Mouse (Mus musculus) kidney, postnatal 4 days (tissue): ENCODE data around the gene Lrrn2.

Experiments
- DNase-seq, 2 experiments: peaks; one replicate each; pipeline ENCODE4 v3.0.0; 2021; ENCODE audit warnings: mixed read lengths in 2 of 2

Lrrn2 gene

GRCm38 (mm10) chr1:132886626-132887025 lies 6.6 kb downstream of the Lrrn2 start:
- no peak for DNase-seq

DNA sequence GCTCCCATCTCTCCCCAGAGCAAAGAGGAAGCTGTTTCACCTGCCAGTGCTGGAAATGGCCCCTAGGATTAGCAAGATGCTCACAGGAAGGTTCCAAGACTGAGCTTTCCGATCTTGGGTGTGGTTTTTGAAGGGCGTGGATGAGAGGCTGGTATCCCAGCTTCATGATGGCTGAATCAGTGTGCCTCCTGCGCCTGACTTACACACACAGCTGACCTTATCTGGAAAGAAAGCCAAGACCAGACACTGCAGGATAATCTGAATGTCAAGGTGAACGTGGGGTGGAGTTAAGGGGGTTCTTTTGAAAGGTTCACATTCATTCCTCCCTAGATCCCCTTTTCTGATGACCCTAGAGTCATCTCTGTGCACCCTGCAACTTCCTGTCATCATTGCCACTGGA lies 8.7 kb downstream of the Lrrn2 start:
- DNase-seq, result no peak

DNA sequence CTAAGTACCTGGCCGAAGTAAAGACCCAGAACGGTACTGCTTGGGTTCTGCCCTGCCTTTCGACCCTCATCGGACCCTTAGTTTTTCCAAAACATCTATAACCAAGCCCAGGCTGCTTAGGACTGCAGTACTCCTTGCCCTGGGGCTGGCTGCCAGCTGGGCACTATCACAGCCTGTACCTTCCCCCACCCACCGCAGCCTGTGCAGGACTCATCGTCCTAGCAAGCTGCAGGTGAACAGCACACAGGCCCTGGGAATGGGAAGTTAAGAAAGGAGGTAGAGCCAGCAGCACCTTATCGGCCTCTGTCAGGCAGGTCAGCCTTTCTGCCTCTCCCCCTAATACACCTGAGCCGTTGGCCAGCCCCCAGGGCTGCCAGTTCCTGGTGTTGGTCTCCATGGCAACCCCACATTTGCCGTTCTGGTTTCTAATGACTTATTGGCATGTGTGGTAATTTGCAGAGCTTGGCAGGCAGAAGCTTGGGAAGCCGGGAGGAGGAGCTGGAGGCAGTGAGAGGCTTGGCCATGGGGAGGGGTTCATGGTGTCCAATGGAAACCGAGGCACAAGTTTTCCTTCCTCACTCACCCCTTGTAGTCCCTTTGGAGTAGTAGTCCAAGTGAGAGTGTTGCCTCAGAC lies 10.2 kb downstream of the Lrrn2 start:
- no peak for DNase-seq

GRCm38 (mm10) chr1:132892065-132892464 lies 12.0 kb downstream of the Lrrn2 start:
- DNase-seq, result no peak

DNA sequence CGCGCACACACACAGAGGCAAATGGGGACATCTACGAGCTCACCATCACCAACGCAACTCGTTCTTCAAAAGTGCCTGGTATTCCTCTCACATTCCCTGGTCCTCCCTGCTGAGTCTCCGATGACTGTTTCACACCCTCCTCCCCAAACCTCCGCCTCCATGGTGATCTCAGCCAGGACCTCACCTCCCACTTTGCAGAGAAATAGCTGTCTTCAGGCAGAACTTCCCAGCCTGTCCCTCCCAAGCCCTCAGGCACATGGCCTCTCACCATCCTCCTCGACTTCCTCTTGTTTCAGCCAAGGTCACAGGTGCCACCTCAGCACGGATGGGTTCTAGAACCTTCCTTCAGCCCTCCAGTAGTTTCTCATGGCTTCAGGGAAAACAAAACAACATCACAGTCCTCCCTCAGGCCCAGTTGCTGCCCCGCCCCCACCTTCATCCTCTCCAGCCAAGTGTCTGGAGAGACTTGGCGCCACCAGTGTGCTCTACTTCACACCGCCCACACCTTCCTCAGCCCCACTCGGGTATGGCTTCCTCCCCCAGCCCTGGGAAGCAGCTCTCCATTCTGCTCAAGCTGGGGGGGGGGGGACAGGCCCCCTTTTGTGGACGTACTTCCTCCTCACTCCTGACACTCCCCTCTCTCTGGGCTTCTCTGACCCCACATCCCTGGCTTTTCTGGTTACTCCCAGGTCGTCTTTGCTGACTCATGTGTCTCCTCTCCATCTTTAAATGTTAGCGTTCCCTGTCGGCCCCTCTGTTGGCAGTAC lies 13.4 kb downstream of the Lrrn2 start:
- peak; percentile 48 to 51 for DNase-seq

- no peak for DNase-seq
Observed at GRCm38 (mm10) chr1:132899029-132899428, 19.0 kb downstream of the Lrrn2 start.

DNA sequence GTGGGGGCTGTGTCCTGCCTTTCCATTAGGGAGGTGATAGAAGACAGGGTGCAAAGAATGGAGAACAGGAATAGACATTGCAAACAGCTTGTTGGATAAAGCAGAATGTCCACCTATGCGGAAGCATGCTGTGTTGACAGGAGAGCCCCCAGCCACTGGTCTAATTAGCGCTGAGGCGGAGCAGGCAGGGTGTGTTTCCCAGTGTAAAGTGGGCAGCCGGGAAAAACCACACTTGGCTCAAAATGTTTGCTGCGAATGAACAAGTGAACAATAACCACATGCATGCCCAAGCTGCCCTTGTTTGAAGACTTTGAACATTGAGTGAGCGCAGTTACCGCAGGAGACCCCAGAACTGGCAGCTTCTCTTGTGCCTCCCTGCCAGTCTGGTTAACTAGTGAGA lies 19.6 kb downstream of the Lrrn2 start:
- no peak for DNase-seq

DNA sequence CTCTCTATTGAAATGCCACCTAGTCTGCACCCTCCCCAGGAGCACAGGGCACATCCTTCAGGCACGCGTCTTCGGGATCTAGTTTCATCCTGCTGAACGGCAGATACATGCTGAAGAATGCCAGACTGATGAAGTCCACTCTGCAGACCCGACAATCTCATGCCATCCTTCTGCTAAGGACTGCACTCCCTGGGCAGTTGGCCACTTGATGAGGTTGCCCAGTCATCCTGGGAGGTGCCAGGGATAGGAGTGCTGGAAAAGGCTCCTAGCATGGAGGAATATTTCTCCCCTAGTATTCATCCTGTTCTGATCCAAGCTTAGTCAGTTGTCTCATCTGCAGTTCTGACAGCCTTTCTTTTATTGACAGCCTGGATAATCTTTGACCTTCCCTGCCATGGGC lies 20.9 kb downstream of the Lrrn2 start:
- DNase-seq, result no peak

DNA sequence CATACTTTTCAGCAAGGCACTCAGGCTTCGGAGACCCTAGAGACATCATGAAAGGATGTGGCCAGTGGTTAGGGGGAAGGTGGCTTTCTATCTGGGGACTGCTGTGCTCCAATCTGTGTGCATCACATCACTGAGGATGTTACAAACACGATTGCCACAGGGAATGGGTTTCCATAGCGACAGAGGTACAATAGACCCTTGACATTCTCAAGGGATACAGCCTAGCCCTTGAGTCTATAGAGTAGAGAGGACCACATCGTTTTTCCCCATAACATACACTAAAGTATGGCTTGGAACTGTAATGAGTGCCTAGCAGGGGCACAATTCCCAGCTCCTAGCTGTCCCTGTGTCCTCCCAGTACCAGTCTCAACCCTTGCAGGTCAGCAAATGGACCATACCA lies 23.4 kb downstream of the Lrrn2 start:
- no peak for DNase-seq

GRCm38 (mm10) chr1:132909090-132909489 lies 29.0 kb downstream of the Lrrn2 start:
- DNase-seq, result no peak

GRCm38 (mm10) chr1:132909951-132910350 lies 29.9 kb downstream of the Lrrn2 start:
- DNase-seq, result no peak

GRCm38 (mm10) chr1:132910414-132911041 lies 30.5 kb downstream of the Lrrn2 start:
- DNase-seq, result no peak

DNA sequence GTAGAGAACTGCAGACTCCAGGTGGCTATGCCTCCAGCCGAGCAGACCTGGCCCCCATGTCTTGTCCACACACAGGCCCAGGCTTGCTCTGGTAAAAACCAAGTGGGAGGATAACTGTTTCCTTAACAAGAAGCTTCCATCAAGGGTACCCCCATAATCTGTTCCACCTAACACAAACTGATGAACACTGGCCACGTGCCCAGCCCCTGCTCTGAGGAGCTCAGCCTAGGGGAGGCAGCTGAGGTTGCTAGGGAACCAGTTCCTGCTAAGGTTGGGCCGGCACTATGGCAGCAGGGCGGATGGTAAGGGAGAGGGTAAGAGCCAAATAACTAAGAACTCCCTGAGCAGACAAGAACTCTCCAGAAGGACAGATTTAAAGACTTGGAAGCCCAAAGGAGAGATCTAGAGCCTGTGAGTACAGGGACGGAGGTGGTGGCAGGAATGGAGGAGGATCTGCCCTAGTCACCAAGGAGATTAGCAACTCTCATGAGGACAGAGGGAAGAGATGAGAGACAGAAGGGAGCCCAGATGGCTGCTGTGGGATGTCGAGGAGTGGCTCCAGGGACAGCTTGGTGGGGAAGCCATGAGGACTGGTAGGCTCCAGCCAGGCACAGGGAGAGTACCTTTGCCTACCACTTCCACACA lies 35.9 kb downstream of the Lrrn2 start:
- DNase-seq, result no peak

- no peak for DNase-seq
Observed at GRCm38 (mm10) chr1:132917554-132917953, 37.5 kb downstream of the Lrrn2 start.

DNA sequence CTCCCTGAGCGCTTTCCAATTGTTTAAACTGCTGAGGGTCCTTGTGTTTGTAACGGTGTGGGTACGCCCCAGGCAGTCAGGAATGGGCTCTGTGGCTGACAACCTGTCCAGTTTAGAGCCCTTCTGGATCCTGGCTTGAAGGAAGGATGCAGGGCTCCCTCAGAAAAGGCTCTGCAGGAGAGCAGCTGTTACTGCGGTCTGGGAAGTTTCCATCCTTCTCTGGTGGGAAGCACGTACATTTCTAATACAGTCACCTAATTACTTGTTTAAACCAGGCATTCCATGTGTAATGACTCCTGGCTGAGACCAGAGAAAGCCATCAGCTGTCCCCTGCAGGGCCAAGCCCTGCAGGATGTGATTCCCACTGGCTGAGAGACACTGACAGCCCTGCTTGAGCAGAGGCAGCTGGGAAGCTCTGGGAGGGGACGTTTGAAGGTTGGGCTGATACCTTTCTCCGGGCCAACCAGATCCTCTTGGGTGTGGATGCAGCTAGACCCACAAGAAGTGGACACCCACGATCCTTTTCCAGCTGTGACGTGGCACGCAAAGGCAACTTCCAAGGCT lies 38.1 kb downstream of the Lrrn2 start:
- DNase-seq, result peak; percentile 28 to 44

DNA sequence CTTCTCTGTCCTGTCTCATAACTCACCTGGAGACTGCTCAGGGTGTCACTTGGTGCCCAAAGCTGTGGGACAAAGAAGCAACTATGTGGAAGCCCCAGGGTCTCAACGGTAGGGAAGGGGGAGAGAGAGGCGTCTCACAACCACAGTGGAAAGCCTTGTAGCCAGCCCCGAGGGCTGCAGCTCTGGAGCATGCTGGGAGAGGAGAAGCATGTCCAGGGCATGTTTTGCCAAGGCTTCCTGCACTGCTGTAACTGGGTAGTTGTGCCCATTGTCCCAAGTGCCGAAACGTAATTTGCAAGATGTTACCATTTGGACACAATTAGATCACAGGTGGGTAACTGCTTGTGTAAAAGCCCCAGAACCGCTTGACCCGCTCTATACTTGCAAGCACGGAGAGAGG lies 39.2 kb downstream of the Lrrn2 start:
- no peak for DNase-seq

DNA sequence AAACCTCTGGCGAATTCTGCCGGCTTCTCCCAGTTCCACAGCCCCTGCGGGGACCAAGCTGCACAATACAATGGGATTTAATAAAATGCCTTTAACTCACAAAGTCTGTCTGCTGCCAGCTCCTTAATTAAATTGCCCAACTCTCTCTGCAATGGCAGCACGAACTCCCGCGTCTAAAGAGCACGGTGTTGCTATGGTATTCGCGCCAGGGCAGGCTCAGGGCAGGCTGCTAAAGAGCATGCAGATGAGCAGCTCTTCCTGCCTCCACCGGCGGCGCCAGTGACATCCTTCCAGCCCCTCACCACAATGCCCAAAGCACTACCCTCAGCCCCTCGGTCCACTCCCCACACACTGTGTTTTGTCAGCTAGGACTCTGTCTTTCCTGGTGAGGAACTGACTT lies 41.0 kb downstream of the Lrrn2 start:
- DNase-seq, result peak; percentile 13 to 19

DNA sequence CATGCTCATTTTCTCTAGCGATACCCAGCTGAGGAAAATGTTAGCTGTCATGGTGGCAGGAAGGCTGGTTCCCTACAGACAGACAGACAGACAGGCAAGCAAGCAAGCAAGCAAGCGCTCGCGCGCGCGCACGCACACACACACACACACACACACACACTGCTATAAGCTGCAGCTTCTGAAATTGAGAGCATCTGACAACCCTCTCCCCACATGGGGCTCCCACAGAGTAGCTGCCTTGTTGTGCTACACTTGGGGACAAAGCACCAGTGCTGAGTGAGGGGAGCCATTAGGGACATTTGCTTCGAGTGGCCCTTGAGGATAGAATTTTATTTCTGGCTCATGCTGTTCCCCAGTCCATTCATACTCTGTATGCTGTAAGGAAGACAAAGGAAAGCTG lies 42.2 kb downstream of the Lrrn2 start:
- no peak for DNase-seq

GRCm38 (mm10) chr1:132925270-132925669 lies 45.2 kb downstream of the Lrrn2 start:
- DNase-seq, result no peak

DNA sequence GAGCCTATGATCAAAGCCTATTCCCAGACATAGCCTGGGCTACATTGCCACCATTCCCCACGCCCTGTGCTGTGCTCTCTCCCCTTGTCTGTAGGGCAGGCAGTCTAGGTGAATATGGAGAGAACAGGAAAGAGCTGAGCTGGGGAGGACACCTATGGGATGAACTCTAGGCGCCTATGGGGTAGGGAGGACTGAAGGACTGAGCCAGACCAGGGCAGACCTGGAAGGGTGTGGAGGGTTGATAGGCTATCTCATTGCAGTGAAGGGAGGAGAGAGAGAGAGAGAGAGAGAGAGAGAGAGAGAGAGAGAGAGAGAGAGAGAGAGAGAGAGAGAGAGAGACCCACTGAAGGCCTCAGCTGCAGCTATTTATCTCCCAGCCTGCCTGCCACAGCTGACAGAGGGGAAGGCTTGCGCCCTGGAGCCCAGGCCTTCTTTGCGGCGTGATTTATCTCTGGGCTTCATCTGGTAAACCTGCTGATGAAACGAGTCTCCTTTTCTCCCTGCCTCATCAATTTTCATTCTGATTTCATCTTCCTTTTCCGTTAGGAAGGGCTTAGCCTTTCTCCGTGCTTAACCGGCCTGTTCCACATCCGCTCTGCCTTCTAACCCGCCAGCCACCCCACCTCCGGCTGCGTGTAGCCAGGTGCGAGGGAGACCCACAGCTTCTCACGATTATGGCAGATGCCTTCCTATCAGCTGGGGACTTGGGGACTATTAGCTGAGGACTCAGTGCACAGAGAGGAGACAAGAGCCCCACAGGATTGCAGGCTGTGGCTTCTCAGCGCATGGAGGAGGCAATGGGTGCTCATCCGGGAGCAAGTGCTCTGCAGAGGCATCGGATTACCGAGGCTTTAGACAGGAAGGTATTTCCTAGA lies 48.2 kb downstream of the Lrrn2 start:
- no peak for DNase-seq

GRCm38 (mm10) chr1:132928907-132929250 lies 48.8 kb downstream of the Lrrn2 start:
- DNase-seq, result no peak

DNA sequence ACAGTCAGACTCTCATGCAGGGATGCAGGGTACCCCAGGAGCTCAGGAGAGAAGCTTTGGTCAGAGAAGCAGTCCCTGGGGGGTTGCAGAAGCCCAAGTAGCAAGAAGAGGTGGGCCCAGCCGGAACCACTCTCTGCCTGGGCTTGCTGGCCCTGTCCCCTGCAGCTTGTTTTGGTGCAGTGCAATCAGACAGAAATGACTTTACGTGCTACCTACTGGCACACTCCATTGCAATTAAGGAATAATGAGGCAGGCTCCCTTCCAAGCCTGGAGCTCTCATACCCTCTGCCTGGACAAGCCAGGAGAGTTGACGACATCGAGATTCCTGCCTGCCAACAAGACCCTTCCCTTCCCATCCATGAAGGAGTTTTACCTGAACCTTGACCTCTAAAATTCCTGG lies 50.2 kb downstream of the Lrrn2 start:
- DNase-seq, result no peak
